Mouse (Mus musculus) spleen, adult 2 months (tissue): Measurements from ENCODE around the gene Tesmin. TPM values are rescaled to one million over a fixed set of nuclear protein-coding genes. Genes with fewer than 3 reads are reported as not detected.

ENCODE experiments used
- DNase-seq, 2 experiments: peaks; one replicate each; pipeline versions ENCODE4 v3.0.0 to v3.0.0-alpha.2; 2012 to 2021; ENCODE audit warnings: low spot score in 2 of 2, low read depth in 1 of 2
- H3K27ac ChIP-seq: fragments of 200-500 bp; 2 replicates; pipeline ENCODE4 v1.5.1; 2012; ENCODE audit warnings: low read length, inconsistent platforms; ENCODE audit not compliant: insufficient read depth
- H3K27me3 ChIP-seq: fragments of 200-500 bp; 2 replicates; pipeline ENCODE4 v1.6.1; 2012; ENCODE audit warnings: mild to moderate bottlenecking, moderate library complexity, low read length, inconsistent platforms; ENCODE audit not compliant: control insufficient read depth, insufficient read depth
- H3K36me3 ChIP-seq: fragments of 200-500 bp; 2 replicates; pipeline ENCODE4 v1.6.1; 2012; ENCODE audit warnings: mild to moderate bottlenecking, low read length, inconsistent platforms; ENCODE audit not compliant: control insufficient read depth, insufficient read depth
- H3K4me1 ChIP-seq: fragments of 200-500 bp; 2 replicates; pipeline ENCODE4 v1.6.1; 2011; ENCODE audit warnings: inconsistent platforms; ENCODE audit not compliant: control insufficient read depth, insufficient read depth, insufficient read length
- H3K4me3 ChIP-seq: fragments of 200-500 bp; 2 replicates; pipeline ENCODE4 v1.5.1; 2011; ENCODE audit warnings: mild to moderate bottlenecking, inconsistent platforms; ENCODE audit not compliant: insufficient read depth, insufficient read length; ENCODE audit errors: extremely low read depth
- CTCF ChIP-seq: fragments of 200-500 bp; IDR thresholded peaks from 2 replicates; pipeline ENCODE4 v1.5.1; 2011; ENCODE audit warnings: mild to moderate bottlenecking, inconsistent platforms; ENCODE audit not compliant: insufficient read depth, insufficient read length, insufficient replicate concordance; ENCODE audit errors: extremely low read depth
- POLR2A ChIP-seq: fragments of 200-500 bp; IDR thresholded peaks from 2 replicates; pipeline ENCODE4 v1.6.1; 2011; ENCODE audit warnings: low read depth, low read length, inconsistent platforms
- WGBS: fragments of 180-500 bp; shearing (Covaris S2); methylation state at CpG from one replicate; pipeline ENCODE4 v1.1.7; 2018; 5-methylcytosine and 5-hydroxymethylcytosine counted together
- polyA plus RNA-seq: library from polyadenylated mRNA; depleted of rRNA; stranded (reverse); fragments of >200 nt; gene quantifications from 2 replicates; pipeline ENCODE4 v1.2.3, GENCODE M21; 2012

Tesmin gene
- polyA plus RNA-seq, 1 experiment: 0.43 TPM

GRCm38 (mm10) chr19:3404030-3404429 is 15.4 kb downstream of the Tesmin start:
- no peak for TF ChIP-seq CTCF
- no peak for TF ChIP-seq POLR2A
- Histone ChIP-seq H3K27ac (no peak overlapping the region), H3K27me3 (no peaks in the 10 kb centered on the region), H3K36me3 (no peaks in the 10 kb centered on the region), H3K4me3 (no peak overlapping the region), H3K4me1 (no peaks in the 10 kb centered on the region; the same call in 1 of the 2 replicates)
- 79% methylated on average over 7 of the region's 7 CpGs for WGBS
- no peak for DNase-seq

DNA sequence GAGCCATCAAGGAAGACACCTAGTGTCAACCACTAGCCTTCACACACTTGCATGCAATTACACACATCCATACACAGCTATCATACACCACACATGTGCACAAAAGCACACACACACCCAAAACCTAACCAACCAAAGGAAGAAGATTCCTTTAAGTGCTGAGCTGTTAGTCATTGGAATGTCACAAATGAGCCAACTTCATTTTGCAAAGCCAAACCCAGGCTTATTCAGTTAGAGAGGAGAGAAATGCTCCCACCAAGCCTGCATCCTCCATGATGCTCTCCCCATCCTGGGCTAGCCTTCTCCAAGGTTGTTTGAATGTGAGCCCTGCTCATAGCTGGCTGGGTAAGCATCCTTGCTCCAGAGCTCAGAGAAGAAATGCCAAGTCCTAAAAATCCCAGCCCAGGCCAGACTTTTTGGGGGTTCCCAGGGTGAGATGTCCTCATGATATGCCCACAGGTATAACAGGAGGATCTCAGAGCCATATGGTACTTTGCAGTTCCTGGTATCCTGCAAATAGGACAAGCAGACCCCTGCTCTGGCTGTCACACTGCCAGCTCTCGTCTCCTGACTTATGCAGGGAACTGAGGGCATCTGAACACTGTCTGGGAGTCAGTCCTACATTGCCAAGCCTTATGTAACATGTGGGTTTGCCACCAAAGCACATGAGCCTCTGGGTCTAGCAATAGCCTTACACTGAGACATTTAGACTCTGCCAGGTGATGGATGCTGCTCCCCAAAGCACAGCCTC is 17.0 kb downstream of the Tesmin start:
- Histone ChIP-seq H3K36me3 (no peaks in the 10 kb centered on the region), H3K4me3 (no peak overlapping the region), H3K4me1 (no peaks in the 10 kb centered on the region; the same call in 1 of the 2 replicates), H3K27me3 (no peaks in the 10 kb centered on the region), H3K27ac (no peak overlapping the region)
- no peak for DNase-seq
- TF ChIP-seq CTCF: no peak
- no peak for TF ChIP-seq POLR2A
- WGBS: 79% methylated on average over 1 of the region's 1 CpGs

DNA sequence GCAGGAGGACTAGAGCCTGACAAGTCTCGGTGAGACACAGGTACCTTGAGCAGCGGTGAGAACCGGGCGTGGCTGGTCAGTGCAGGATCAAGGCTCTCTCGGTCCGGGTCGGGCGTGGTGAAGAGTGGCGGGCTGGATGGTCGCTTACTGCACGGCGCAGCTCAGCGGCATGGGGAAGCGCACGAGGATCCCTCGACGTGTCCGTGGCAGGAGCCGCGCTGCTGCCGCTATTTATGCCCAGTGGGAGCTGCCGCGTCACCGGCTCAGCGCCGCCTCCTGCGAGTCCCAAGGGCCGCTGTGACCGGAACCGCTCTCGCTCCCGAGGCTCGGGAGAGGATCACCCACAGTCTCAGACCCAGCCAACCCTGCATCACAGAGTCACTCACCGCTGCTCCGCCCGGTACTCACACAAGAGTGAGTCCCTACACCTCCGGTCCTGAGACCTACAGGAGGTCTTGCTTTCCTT is 25.6 kb downstream of the Tesmin start, which contains the start of gene Gal:
Gene Gal (minus strand): TSS at position 277 of the 466 bp plus-strand sequence.
- no peak for DNase-seq
- Histone ChIP-seq H3K36me3 (no peaks in the 10 kb centered on the region), H3K4me3 (peak within 1 kb of the TSS; percentile 2; the same call in 1 of the 2 replicates), H3K27ac (no peak within 1 kb of the TSS), H3K4me1 (peaks cover 7% of the 10 kb centered on the region), H3K27me3 (peaks cover 9% of the 10 kb centered on the region; the same call in 1 of the 2 replicates)
- no peak for TF ChIP-seq POLR2A
- TF ChIP-seq CTCF: no peak
- 5% methylated on average over 37 of the region's 37 CpGs for WGBS

DNA sequence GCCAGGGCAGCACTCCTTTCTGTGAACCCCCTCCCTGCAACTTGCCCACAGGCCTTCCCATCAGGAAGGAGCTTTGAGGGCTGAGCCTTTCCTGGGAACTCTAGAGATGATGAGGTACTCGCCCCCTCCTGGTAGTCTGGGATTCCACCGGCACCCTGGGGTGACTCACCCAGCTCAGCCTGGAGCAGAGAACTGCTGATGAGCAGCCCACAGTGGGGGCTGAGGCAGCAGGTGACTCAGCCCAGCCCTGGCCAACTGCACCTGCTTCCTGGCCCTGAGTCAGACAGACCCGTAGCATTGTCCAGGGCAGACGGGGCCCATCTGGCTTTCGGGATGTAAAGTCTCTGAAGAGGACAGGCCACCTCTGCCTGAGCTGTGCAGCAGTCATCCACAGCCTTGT is 30.6 kb downstream of the Tesmin start:
- no peak for TF ChIP-seq POLR2A
- no peak for TF ChIP-seq CTCF
- Histone ChIP-seq H3K27me3 (peaks cover 5% of the 10 kb centered on the region; the same call in 1 of the 2 replicates), H3K27ac (no peak overlapping the region), H3K4me3 (no peak overlapping the region), H3K4me1 (peaks cover 3% of the 10 kb centered on the region), H3K36me3 (no peaks in the 10 kb centered on the region)
- 64% methylated on average over 5 of the region's 5 CpGs for WGBS
- no peak for DNase-seq

DNA sequence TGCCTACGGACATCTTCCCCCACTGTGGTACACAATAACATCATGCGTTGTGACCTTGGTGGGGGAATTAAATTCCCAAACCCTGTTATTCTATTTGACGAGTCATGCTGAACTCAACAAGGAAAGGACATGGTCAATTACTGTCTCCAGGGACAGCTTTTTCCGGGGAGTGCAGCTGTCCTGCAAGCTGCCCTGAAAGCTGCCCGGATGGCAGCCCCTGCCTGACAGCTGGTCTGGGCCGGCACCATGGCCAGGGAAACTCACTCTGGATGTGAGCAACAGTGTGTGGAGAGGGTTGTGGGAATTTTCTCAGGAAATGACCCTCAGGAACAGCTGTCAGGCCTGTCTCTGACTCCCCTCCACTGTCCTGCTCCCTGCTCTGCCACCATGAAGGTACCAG is 33.8 kb downstream of the Tesmin start:
- H3K4me1 ChIP-seq: no peaks in the 10 kb centered on the region; the same call in 1 of the 2 replicates
- WGBS: 87% methylated on average over 6 of the region's 6 CpGs
- no peaks in the 10 kb centered on the region for H3K36me3 ChIP-seq
- TF ChIP-seq CTCF (no peak), POLR2A (no peak)
- H3K27ac ChIP-seq: no peak overlapping the region
- H3K27me3 ChIP-seq: no peaks in the 10 kb centered on the region
- DNase-seq: no peak
- H3K4me3 ChIP-seq: no peak overlapping the region

- H3K27ac ChIP-seq: no peak overlapping the region
Observed at GRCm38 (mm10) chr19:3422981-3423380, 34.3 kb downstream of the Tesmin start.

GRCm38 (mm10) chr19:3424214-3424613 is 35.6 kb downstream of the Tesmin start:
- Histone ChIP-seq H3K27ac (no peak overlapping the region), H3K4me1 (no peaks in the 10 kb centered on the region; the same call in 1 of the 2 replicates), H3K36me3 (no peaks in the 10 kb centered on the region), H3K4me3 (no peak overlapping the region), H3K27me3 (no peaks in the 10 kb centered on the region)
- TF ChIP-seq POLR2A (no peak), CTCF (no peak)
- no peak for DNase-seq
- 85% methylated on average over 2 of the region's 2 CpGs for WGBS

More at GRCm38 (mm10) chr19:3422981-3423380, 34.3 kb downstream of the Tesmin start:
- H3K36me3 ChIP-seq: no peaks in the 10 kb centered on the region
- TF ChIP-seq CTCF (no peak), POLR2A (no peak)
- WGBS: 12% methylated on average over 4 of the region's 4 CpGs
- no peak overlapping the region for H3K4me3 ChIP-seq
- H3K27me3 ChIP-seq: no peaks in the 10 kb centered on the region
- no peaks in the 10 kb centered on the region; the same call in 1 of the 2 replicates for H3K4me1 ChIP-seq
- no peak for DNase-seq
